Mouse (Mus musculus): ENCODE measurements at regions not wholly inside any gene's neighbourhood (a gene's known extent, or its start where the extent isn't known, plus 50 kb on each side); places are given as distances from the start of the nearest gene placed in this dataset.

GRCm38 (mm10) chr6:120592031-120592681 lies 61.0 kb upstream of the Hdhd5 start:
- Histone ChIP-seq H3K4me3 (ENCODE audit: low read depth, low read length) (no peak overlapping the region), H3K9me3 (replicated peaks; ENCODE audit: control insufficient read depth, insufficient read depth, low read length, poor library complexity, severe bottlenecking) (no peaks in the 10 kb centered on the region), H3K9ac (ENCODE audit: low read depth, poor library complexity, severe bottlenecking) (no peak overlapping the region), H3K36me3 (ENCODE audit: control insufficient read depth, insufficient read depth, low read length, poor library complexity, severe bottlenecking) (no peaks in the 10 kb centered on the region), H3K4me1 (ENCODE audit: control insufficient read depth, insufficient read depth, low read length) (no peaks in the 10 kb centered on the region), H3K27ac (ENCODE audit: insufficient read depth, low read length) (no peak overlapping the region), H3K27me3 (ENCODE audit: control insufficient read depth, insufficient read depth, low read length, poor library complexity, severe bottlenecking) (no peaks in the 10 kb centered on the region)
- TF ChIP-seq EP300 (IDR thresholded peaks at IDR 0.05; ENCODE audit: insufficient read depth, low read depth, low read length) (no peak), POLR2A (IDR thresholded peaks at IDR 0.05; ENCODE audit: insufficient read depth, low read length) (no peak), CTCF (IDR thresholded peaks at IDR 0.05; ENCODE audit: low read depth, low read length) (no peak)

- no peaks in the 10 kb centered on the region for H3K27me3 ChIP-seq (ENCODE audit: control insufficient read depth, insufficient read depth, low read length, poor library complexity, severe bottlenecking)
- H3K9ac ChIP-seq (ENCODE audit: low read depth, poor library complexity, severe bottlenecking) = no peak overlapping the region
- no peak overlapping the region for H3K4me3 ChIP-seq (ENCODE audit: low read depth, low read length)
- no peaks in the 10 kb centered on the region for H3K4me1 ChIP-seq (ENCODE audit: control insufficient read depth, insufficient read depth, low read length)
- no peak overlapping the region for H3K27ac ChIP-seq (ENCODE audit: insufficient read depth, low read length)
- H3K36me3 ChIP-seq (ENCODE audit: control insufficient read depth, insufficient read depth, low read length, poor library complexity, severe bottlenecking) = no peaks in the 10 kb centered on the region
- no peak for TF ChIP-seq EP300 (IDR thresholded peaks at IDR 0.05; ENCODE audit: insufficient read depth, low read depth, low read length)
- TF ChIP-seq CTCF (IDR thresholded peaks at IDR 0.05; ENCODE audit: low read depth, low read length) = no peak
- TF ChIP-seq POLR2A (IDR thresholded peaks at IDR 0.05; ENCODE audit: insufficient read depth, low read length) = no peak
- no peaks in the 10 kb centered on the region for H3K9me3 ChIP-seq (replicated peaks; ENCODE audit: control insufficient read depth, insufficient read depth, low read length, poor library complexity, severe bottlenecking)
These were observed 59.1 kb upstream of the Hdhd5 start for GRCm38 (mm10) chr6:120590191-120590590.

GRCm38 (mm10) chr6:120588701-120589659 lies 57.9 kb upstream of the Hdhd5 start:
- no peak overlapping the region for H3K4me3 ChIP-seq (ENCODE audit: low read depth, low read length)
- H3K9ac ChIP-seq (ENCODE audit: low read depth, poor library complexity, severe bottlenecking) = no peak overlapping the region
- no peaks in the 10 kb centered on the region for H3K9me3 ChIP-seq (replicated peaks; ENCODE audit: control insufficient read depth, insufficient read depth, low read length, poor library complexity, severe bottlenecking)
- H3K27me3 ChIP-seq (ENCODE audit: control insufficient read depth, insufficient read depth, low read length, poor library complexity, severe bottlenecking) = no peaks in the 10 kb centered on the region
- no peaks in the 10 kb centered on the region for H3K4me1 ChIP-seq (ENCODE audit: control insufficient read depth, insufficient read depth, low read length)
- no peak for TF ChIP-seq EP300 (IDR thresholded peaks at IDR 0.05; ENCODE audit: insufficient read depth, low read depth, low read length)
- no peak for TF ChIP-seq CTCF (IDR thresholded peaks at IDR 0.05; ENCODE audit: low read depth, low read length)
- no peak for TF ChIP-seq POLR2A (IDR thresholded peaks at IDR 0.05; ENCODE audit: insufficient read depth, low read length)
- H3K27ac ChIP-seq (ENCODE audit: insufficient read depth, low read length) = no peak overlapping the region
- H3K36me3 ChIP-seq (ENCODE audit: control insufficient read depth, insufficient read depth, low read length, poor library complexity, severe bottlenecking) = no peaks in the 10 kb centered on the region

- no peak overlapping the region for H3K4me3 ChIP-seq (ENCODE audit: low read depth, low read length)
- no peaks in the 10 kb centered on the region for H3K36me3 ChIP-seq (ENCODE audit: control insufficient read depth, insufficient read depth, low read length, poor library complexity, severe bottlenecking)
- no peaks in the 10 kb centered on the region for H3K9me3 ChIP-seq (replicated peaks; ENCODE audit: control insufficient read depth, insufficient read depth, low read length, poor library complexity, severe bottlenecking)
- no peak overlapping the region for H3K27ac ChIP-seq (ENCODE audit: insufficient read depth, low read length)
- no peaks in the 10 kb centered on the region for H3K4me1 ChIP-seq (ENCODE audit: control insufficient read depth, insufficient read depth, low read length)
- TF ChIP-seq CTCF (IDR thresholded peaks at IDR 0.05; ENCODE audit: low read depth, low read length) = no peak
- TF ChIP-seq EP300 (IDR thresholded peaks at IDR 0.05; ENCODE audit: insufficient read depth, low read depth, low read length) = no peak
- no peak for TF ChIP-seq POLR2A (IDR thresholded peaks at IDR 0.05; ENCODE audit: insufficient read depth, low read length)
- no peaks in the 10 kb centered on the region for H3K27me3 ChIP-seq (ENCODE audit: control insufficient read depth, insufficient read depth, low read length, poor library complexity, severe bottlenecking)
- H3K9ac ChIP-seq (ENCODE audit: low read depth, poor library complexity, severe bottlenecking) = no peak overlapping the region
These were observed 54.8 kb upstream of the Hdhd5 start for GRCm38 (mm10) chr6:120585941-120586280.

- Histone ChIP-seq H3K36me3 (ENCODE audit: control insufficient read depth, insufficient read depth, low read length, poor library complexity, severe bottlenecking) (no peaks in the 10 kb centered on the region), H3K4me3 (ENCODE audit: low read depth, low read length) (no peak overlapping the region), H3K27me3 (ENCODE audit: control insufficient read depth, insufficient read depth, low read length, poor library complexity, severe bottlenecking) (no peaks in the 10 kb centered on the region), H3K4me1 (ENCODE audit: control insufficient read depth, insufficient read depth, low read length) (no peaks in the 10 kb centered on the region), H3K27ac (ENCODE audit: insufficient read depth, low read length) (no peak overlapping the region), H3K9ac (ENCODE audit: low read depth, poor library complexity, severe bottlenecking) (no peak overlapping the region), H3K9me3 (replicated peaks; ENCODE audit: control insufficient read depth, insufficient read depth, low read length, poor library complexity, severe bottlenecking) (no peaks in the 10 kb centered on the region)
- TF ChIP-seq POLR2A (IDR thresholded peaks at IDR 0.05; ENCODE audit: insufficient read depth, low read length) (no peak), CTCF (IDR thresholded peaks at IDR 0.05; ENCODE audit: low read depth, low read length) (no peak), EP300 (IDR thresholded peaks at IDR 0.05; ENCODE audit: insufficient read depth, low read depth, low read length) (no peak)
These were observed 54.2 kb upstream of the Hdhd5 start for GRCm38 (mm10) chr6:120585118-120585940.
